Mouse (Mus musculus) forebrain, postnatal 0 days (tissue): Measurements from ENCODE around the gene Slc50a1. TPM values are rescaled to one million over a fixed set of nuclear protein-coding genes. Genes with fewer than 3 reads are reported as not detected.

Experiments
- ATAC-seq: fragments of 200-750 bp; cut with Nextera tagmentation; 2 replicates; pipeline ENCODE4 v1.8.0; 2017; ENCODE audit warnings: mild to moderate bottlenecking, moderate library complexity
- DNase-seq: peaks from one replicate; pipeline ENCODE4 v3.0.0-alpha.2; 2015
- H3K27ac ChIP-seq: fragments of 300-500 bp; sonication (generic); 2 replicates; pipeline ENCODE4 v1.5.1; 2014; ENCODE audit warnings: low read depth, mild to moderate bottlenecking, antibody characterized with exemption, low read length, moderate library complexity, mixed read lengths
- H3K27me3 ChIP-seq: fragments of 300-500 bp; sonication (generic); 2 replicates; pipeline ENCODE4 v1.6.1; 2014; ENCODE audit warnings: mild to moderate bottlenecking, low read length, mixed read lengths; ENCODE audit not compliant: insufficient read depth
- H3K36me3 ChIP-seq: fragments of 300-500 bp; sonication (generic); 2 replicates; pipeline ENCODE4 v1.6.1; 2014; ENCODE audit warnings: mild to moderate bottlenecking, moderate library complexity; ENCODE audit not compliant: insufficient read depth
- H3K4me1 ChIP-seq: fragments of 300-500 bp; sonication (generic); 2 replicates; pipeline ENCODE4 v1.6.1; 2014; ENCODE audit warnings: antibody characterized with exemption; ENCODE audit not compliant: insufficient read depth
- H3K4me2 ChIP-seq: fragments of 300-500 bp; sonication (generic); 2 replicates; pipeline ENCODE4 v1.6.1; 2014; ENCODE audit warnings: low read depth, mild to moderate bottlenecking, moderate library complexity
- H3K4me3 ChIP-seq: fragments of 300-500 bp; sonication (generic); 2 replicates; pipeline ENCODE4 v1.5.1; 2014; ENCODE audit warnings: low read depth, low read length, mixed read lengths
- H3K9ac ChIP-seq: fragments of 300-500 bp; sonication (generic); 2 replicates; pipeline ENCODE4 v1.6.1; 2014; ENCODE audit warnings: mild to moderate bottlenecking
- H3K9me3 ChIP-seq: fragments of 300-500 bp; sonication (generic); 2 replicates; pipeline ENCODE4 v1.6.1; 2016; ENCODE audit warnings: low read length
- CTCF ChIP-seq: sonication (generic); IDR thresholded peaks from 2 replicates; pipeline ENCODE4 v1.5.1; 2016; ENCODE audit warnings: antibody characterized with exemption, control low read depth, low read depth
- WGBS: fragments of 180-500 bp; shearing (Covaris S2); extraction: QIAGEN DNeasy Blood & Tissue Kit; methylation state at CpG from one replicate; pipeline ENCODE4 v1.1.7; 2014; 5-methylcytosine and 5-hydroxymethylcytosine counted together
- microRNA counts: library from miRNA; unstranded; fragments of <30 nt; microRNA quantifications from one replicate; lab custom pipeline; 2015
- microRNA-seq, 2 experiments: library from miRNA; unstranded; fragments of <30 nt; microRNA quantifications; one replicate each; pipeline ENCODE4; 2016
- polyA plus RNA-seq: library from polyadenylated mRNA; unstranded; fragments of >200 nt; fragmentation: Nextera tagmentation; extraction: Ambion mirVana; gene quantifications from 2 replicates; pipeline ENCODE4 v1.2.1, GENCODE M21; 2015
- total RNA-seq: library from RNA; depleted of rRNA; stranded (reverse); fragments of >200 nt; gene quantifications from 2 replicates; pipeline ENCODE4 v1.2.3, GENCODE M21; 2014; rRNA removed

Slc50a1 gene
- total and polyA plus RNA-seq, 2 experiments from 2014 or later: 26.7 to 34.8 TPM

DNA sequence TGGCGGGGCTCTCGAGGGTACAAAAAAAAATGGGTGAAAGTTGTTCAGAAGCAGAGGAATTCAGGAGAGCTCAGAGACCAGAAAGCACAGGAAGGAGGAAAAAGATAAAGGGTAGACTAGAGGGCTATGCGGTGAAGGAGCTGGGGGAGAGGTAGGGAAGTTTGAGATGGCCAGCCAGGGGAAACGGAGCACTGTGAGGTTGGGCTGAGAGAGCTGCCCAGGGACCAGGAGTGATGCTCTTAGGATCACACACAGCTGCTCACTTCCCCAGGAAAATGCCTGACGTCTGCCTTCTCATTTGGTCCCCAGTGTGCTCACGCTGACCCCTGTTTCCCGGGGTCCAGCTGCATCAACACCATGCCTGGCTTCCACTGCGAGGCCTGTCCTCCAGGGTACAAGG, 50.8 kb downstream of the Slc50a1 start:
- Histone ChIP-seq H3K4me2 (no peak overlapping the region), H3K4me1 (no peaks in the 10 kb centered on the region), H3K27me3 (no peaks in the 10 kb centered on the region), H3K27ac (no peak overlapping the region; the same call in 1 of the 2 replicates), H3K9ac (no peak overlapping the region), H3K9me3 (no peaks in the 10 kb centered on the region), H3K4me3 (no peak overlapping the region), H3K36me3 (peaks cover 23% of the 10 kb centered on the region)
- no peak for ATAC-seq
- TF ChIP-seq CTCF: no peak
- 50% methylated on average over 8 of the region's 8 CpGs for WGBS
- DNase-seq: no peak

DNA sequence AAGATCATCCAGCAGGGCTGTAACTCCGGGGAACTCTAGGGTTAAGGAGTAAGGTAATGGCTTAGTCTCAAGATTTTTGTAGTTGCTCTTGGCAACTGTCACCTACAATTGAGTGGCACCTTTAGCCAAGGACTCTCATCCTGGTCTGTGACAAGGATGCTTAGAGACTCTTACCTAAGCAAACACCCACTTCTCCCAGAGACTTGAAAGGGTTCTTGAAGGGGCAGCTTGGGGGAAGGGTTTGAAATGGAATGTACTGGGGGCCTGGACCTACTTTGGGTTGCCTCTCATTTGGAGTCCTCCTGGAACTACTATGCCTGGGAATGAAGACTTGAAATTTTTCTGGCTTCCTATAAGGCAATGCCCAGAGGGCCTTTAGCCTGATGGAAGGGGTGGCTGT, 52.1 kb downstream of the Slc50a1 start:
- 41% methylated on average over 1 of the region's 1 CpGs for WGBS
- peaks cover 23% of the 10 kb centered on the region for H3K36me3 ChIP-seq

More for the DNA sequence above, 52.1 kb downstream of the Slc50a1 start:
- Histone ChIP-seq H3K27me3 (no peaks in the 10 kb centered on the region), H3K4me1 (peaks cover 1% of the 10 kb centered on the region), H3K27ac (no peak overlapping the region), H3K4me2 (no peak overlapping the region), H3K9ac (no peak overlapping the region), H3K4me3 (no peak overlapping the region), H3K9me3 (no peaks in the 10 kb centered on the region)
- DNase-seq (no peak), ATAC-seq (no peak)
- no peak for TF ChIP-seq CTCF

MicroRNA genes within 50 kb of the gene (microRNA counts, 519-probe panel; counts per million panel counts)
- 3,579 counts per million, percentile 36 among the panel's probes with 10 or more counts for microRNA mmu-miR-92b (lab: Ali Mortazavi, UCI)

Small RNAs within 50 kb of the gene (microRNA-seq; reads per million reads assigned to microRNA genes)
- 3,346 to 3,755 reads per million in 2 experiments for gene Mir92b

Other genes starting within 250 kb of the Slc50a1 start
- 148 and 158 TPM in 2 replicates for gene Rusc1, start 177.3 kb downstream of the Slc50a1 start, total RNA-seq
- 86.1 and 101 TPM in 2 replicates for gene Rusc1, start 177.3 kb downstream of the Slc50a1 start, polyA plus RNA-seq
- gene Gm43738, start 169.5 kb downstream of the Slc50a1 start, total RNA-seq: not detected in 2 replicates
- not detected in 2 replicates for gene Gm43738, start 169.5 kb downstream of the Slc50a1 start, polyA plus RNA-seq
- 421 and 510 TPM in 2 replicates for gene Fdps, start 168.6 kb downstream of the Slc50a1 start, total RNA-seq
- 435 and 441 TPM in 2 replicates for gene Fdps, start 168.6 kb downstream of the Slc50a1 start, polyA plus RNA-seq
- gene Pklr, start 134.4 kb downstream of the Slc50a1 start, total RNA-seq: 0.08 and 0.76 TPM in 2 replicates
- 0.19 TPM in 1 of 2 replicates, not detected in the other for gene Pklr, start 134.4 kb downstream of the Slc50a1 start, polyA plus RNA-seq
- gene Hcn3, start 110.4 kb downstream of the Slc50a1 start, total RNA-seq: 44.9 and 45.5 TPM in 2 replicates
- 22.7 and 30.3 TPM in 2 replicates for gene Hcn3, start 110.4 kb downstream of the Slc50a1 start, polyA plus RNA-seq
- gene Clk2, start 105.8 kb downstream of the Slc50a1 start, total RNA-seq: 35.6 and 43.1 TPM in 2 replicates
- gene Clk2, start 105.8 kb downstream of the Slc50a1 start, polyA plus RNA-seq: 11.2 and 12.8 TPM in 2 replicates
- gene Scamp3, start 93.1 kb downstream of the Slc50a1 start, total RNA-seq: 44.3 and 63.7 TPM in 2 replicates
- gene Scamp3, start 93.1 kb downstream of the Slc50a1 start, polyA plus RNA-seq: 116 and 124 TPM in 2 replicates
- 8.9 and 12.7 TPM in 2 replicates for gene Fam189b, start 87.4 kb downstream of the Slc50a1 start, total RNA-seq
- gene Fam189b, start 87.4 kb downstream of the Slc50a1 start, polyA plus RNA-seq: 23.8 and 31.8 TPM in 2 replicates
- 46.9 and 51.1 TPM in 2 replicates for gene Gba, start 67.6 kb downstream of the Slc50a1 start, total RNA-seq
- gene Gba, start 67.6 kb downstream of the Slc50a1 start, polyA plus RNA-seq: 40.4 and 41.7 TPM in 2 replicates
- 53.6 and 74.1 TPM in 2 replicates for gene Thbs3, start 55.4 kb downstream of the Slc50a1 start, total RNA-seq
- 31.1 and 42.8 TPM in 2 replicates for gene Thbs3, start 55.4 kb downstream of the Slc50a1 start, polyA plus RNA-seq
- 142 and 167 TPM in 2 replicates for gene Mtx1, start 43.5 kb downstream of the Slc50a1 start, total RNA-seq
- 199 and 212 TPM in 2 replicates for gene Mtx1, start 43.5 kb downstream of the Slc50a1 start, polyA plus RNA-seq
- 1.3 and 1.6 TPM in 2 replicates for gene Muc1, start 41.5 kb downstream of the Slc50a1 start, total RNA-seq
- 0.27 and 0.35 TPM in 2 replicates for gene Muc1, start 41.5 kb downstream of the Slc50a1 start, polyA plus RNA-seq
- gene Krtcap2, start 24.6 kb downstream of the Slc50a1 start, total RNA-seq: 67.0 and 68.1 TPM in 2 replicates
- 221 and 244 TPM in 2 replicates for gene Krtcap2, start 24.6 kb downstream of the Slc50a1 start, polyA plus RNA-seq
- 83.0 and 98.3 TPM in 2 replicates for gene Trim46, start 24.3 kb downstream of the Slc50a1 start, total RNA-seq
- gene Trim46, start 24.3 kb downstream of the Slc50a1 start, polyA plus RNA-seq: 56.0 and 63.5 TPM in 2 replicates
- gene Dpm3, start 11.2 kb downstream of the Slc50a1 start, total RNA-seq: 66.7 and 160 TPM in 2 replicates
- gene Dpm3, start 11.2 kb downstream of the Slc50a1 start, polyA plus RNA-seq: 74.9 and 96.8 TPM in 2 replicates
- gene Efna1, start 10.6 kb upstream of the Slc50a1 start, total RNA-seq: 5.5 and 8.4 TPM in 2 replicates
- 10.8 and 11.1 TPM in 2 replicates for gene Efna1, start 10.6 kb upstream of the Slc50a1 start, polyA plus RNA-seq
- gene Efna3, start 52.4 kb upstream of the Slc50a1 start, total RNA-seq: 76.7 and 80.7 TPM in 2 replicates
- gene Efna3, start 52.4 kb upstream of the Slc50a1 start, polyA plus RNA-seq: 68.9 and 73.8 TPM in 2 replicates
- 8.4 and 11.1 TPM in 2 replicates for gene Efna4, start 67.5 kb upstream of the Slc50a1 start, total RNA-seq
- gene Efna4, start 67.5 kb upstream of the Slc50a1 start, polyA plus RNA-seq: 7.8 and 8.1 TPM in 2 replicates
- gene Adam15, start 79.4 kb upstream of the Slc50a1 start, total RNA-seq: 47.9 and 53.3 TPM in 2 replicates
- gene Adam15, start 79.4 kb upstream of the Slc50a1 start, polyA plus RNA-seq: 50.1 and 56.4 TPM in 2 replicates
- gene Dcst2, start 91.4 kb upstream of the Slc50a1 start, total RNA-seq: 0.19 and 0.46 TPM in 2 replicates
- 0.43 and 0.56 TPM in 2 replicates for gene Dcst2, start 91.4 kb upstream of the Slc50a1 start, polyA plus RNA-seq
- gene Dcst1, start 94.7 kb upstream of the Slc50a1 start, total RNA-seq: 0.15 TPM in 1 of 2 replicates, not detected in the other
- gene Dcst1, start 94.7 kb upstream of the Slc50a1 start, polyA plus RNA-seq: 0.89 and 1.3 TPM in 2 replicates
- gene Zbtb7b, start 124.2 kb upstream of the Slc50a1 start, total RNA-seq: 2.1 and 4.9 TPM in 2 replicates
- gene Zbtb7b, start 124.2 kb upstream of the Slc50a1 start, polyA plus RNA-seq: 0.33 and 0.75 TPM in 2 replicates
- 4.2 TPM in 1 of 2 replicates, not detected in the other for gene Lenep, start 132.2 kb upstream of the Slc50a1 start, total RNA-seq
- 0.40 TPM in 1 of 2 replicates, not detected in the other for gene Lenep, start 132.2 kb upstream of the Slc50a1 start, polyA plus RNA-seq
- gene Flad1, start 141.3 kb upstream of the Slc50a1 start, total RNA-seq: 25.6 and 34.9 TPM in 2 replicates
- gene Flad1, start 141.3 kb upstream of the Slc50a1 start, polyA plus RNA-seq: 30.9 and 31.5 TPM in 2 replicates
- gene Cks1b, start 147.8 kb upstream of the Slc50a1 start, total RNA-seq: 24.5 and 27.3 TPM in 2 replicates
- gene Cks1b, start 147.8 kb upstream of the Slc50a1 start, polyA plus RNA-seq: 93.9 and 109 TPM in 2 replicates
- gene Shc1, start 147.9 kb upstream of the Slc50a1 start, total RNA-seq: 15.8 and 19.8 TPM in 2 replicates
- 11.3 and 11.8 TPM in 2 replicates for gene Shc1, start 147.9 kb upstream of the Slc50a1 start, polyA plus RNA-seq
- gene Pygo2, start 159.6 kb upstream of the Slc50a1 start, total RNA-seq: 62.5 and 72.1 TPM in 2 replicates
- gene Pygo2, start 159.6 kb upstream of the Slc50a1 start, polyA plus RNA-seq: 42.5 and 43.5 TPM in 2 replicates
- gene Pbxip1, start 166.1 kb upstream of the Slc50a1 start, total RNA-seq: 16.9 and 21.6 TPM in 2 replicates
- gene Pbxip1, start 166.1 kb upstream of the Slc50a1 start, polyA plus RNA-seq: 16.9 and 27.8 TPM in 2 replicates
- gene Pmvk, start 184.0 kb upstream of the Slc50a1 start, total RNA-seq: 80.1 and 108 TPM in 2 replicates
- 84.3 and 96.8 TPM in 2 replicates for gene Pmvk, start 184.0 kb upstream of the Slc50a1 start, polyA plus RNA-seq
- gene Kcnn3, start 249.6 kb upstream of the Slc50a1 start, total RNA-seq: 11.5 and 13.6 TPM in 2 replicates
- 3.0 and 5.1 TPM in 2 replicates for gene Kcnn3, start 249.6 kb upstream of the Slc50a1 start, polyA plus RNA-seq